Mouse (Mus musculus): ENCODE measurements around the gene Sox15. TPM values are rescaled to one million over a fixed set of nuclear protein-coding genes. Genes with fewer than 3 reads are reported as not detected.
"Not testable (repeated sequence)": the region's sequence is repeated elsewhere in the genome, so short reads cannot be mapped to it uniquely, and the experiment has no call there.

Sox15 gene
- 0.30 TPM in 1 of 2 replicates, not detected in the other for polyA plus RNA-seq (2016; fragmentation: Nextera tagmentation; extraction: Ambion mirVana)

- Histone ChIP-seq H3K4me2 (replicated peaks) (peak within 1 kb of the TSS; percentile 27), H3K36me3 (peaks cover 72% of the 10 kb centered on the region), H3K27me3 (replicated peaks) (no peaks in the 10 kb centered on the region), H3K4me3 (no peak within 1 kb of the TSS), H3K9ac (0 out of 2 replicates have a peak within 1 kb of the TSS, but pooled peaks have one; percentile 26), H3K9me3 (no peaks in the 10 kb centered on the region), H3K27ac (no peak within 1 kb of the TSS), H3K4me1 (peaks cover 11% of the 10 kb centered on the region)
- peak; percentile 63 for ATAC-seq (ENCODE audit: low FRiP score, low read depth)
- WGBS, result 24% methylated on average over 34 of the region's 34 CpGs
These were observed at the start of gene Sox15 for GRCm38 (mm10) chr11:69655264-69656064. Gene Sox15, plus strand, starts transcription at chr11:69655314.

- peak within 1 kb of the TSS; percentile 100 for H3K4me2 ChIP-seq (replicated peaks)
- H3K9ac ChIP-seq, result peak within 1 kb of the TSS; percentile 77
- H3K36me3 ChIP-seq, result no peaks in the 10 kb centered on the region
- H3K4me1 ChIP-seq, result peaks cover 24% of the 10 kb centered on the region
- peak within 1 kb of the TSS; percentile 59 for H3K4me3 ChIP-seq
- WGBS, result 3% methylated on average over 32 of the region's 32 CpGs
- ATAC-seq (ENCODE audit: low FRiP score, low read depth), result peak; percentile 81
- no peaks in the 10 kb centered on the region for H3K9me3 ChIP-seq
- peaks cover 8% of the 10 kb centered on the region; the same call in 1 of the 2 replicates for H3K27me3 ChIP-seq (replicated peaks)
- H3K27ac ChIP-seq, result no peak within 1 kb of the TSS
These were observed 49.2 kb upstream of the Sox15 start, which contains the start of gene Atp1b2 for GRCm38 (mm10) chr11:69605726-69606490. Gene Atp1b2, minus strand, starts transcription at chr11:69605942.

- Histone ChIP-seq H3K36me3 (no peaks in the 10 kb centered on the region), H3K27ac (no peak overlapping the region), H3K4me3 (peak overlapping the region; percentile 59; the same call in 1 of the 2 replicates), H3K9me3 (no peaks in the 10 kb centered on the region), H3K4me1 (peaks cover 22% of the 10 kb centered on the region), H3K27me3 (replicated peaks) (peaks cover 8% of the 10 kb centered on the region; the same call in 1 of the 2 replicates), H3K4me2 (replicated peaks) (peak overlapping the region; percentile 100), H3K9ac (no peak overlapping the region)
- 63% methylated on average over 2 of the region's 2 CpGs for WGBS
- no peak for ATAC-seq (ENCODE audit: low FRiP score, low read depth)
These were observed 48.7 kb upstream of the Sox15 start for GRCm38 (mm10) chr11:69606491-69606795.

- Histone ChIP-seq H3K4me3 (no peak overlapping the region), H3K9me3 (no peaks in the 10 kb centered on the region), H3K36me3 (no peaks in the 10 kb centered on the region), H3K4me2 (replicated peaks) (peak overlapping the region; percentile 100), H3K9ac (no peak overlapping the region), H3K27me3 (replicated peaks) (peaks cover 8% of the 10 kb centered on the region; the same call in 1 of the 2 replicates), H3K27ac (no peak overlapping the region), H3K4me1 (peaks cover 22% of the 10 kb centered on the region)
- no peak for ATAC-seq (ENCODE audit: low FRiP score, low read depth)
- 84% methylated on average over 2 of the region's 2 CpGs for WGBS
These were observed 48.3 kb upstream of the Sox15 start for GRCm38 (mm10) chr11:69606832-69607231.

- ATAC-seq (ENCODE audit: low FRiP score, low read depth), result no peak
- Histone ChIP-seq H3K27me3 (replicated peaks) (peaks cover 9% of the 10 kb centered on the region; the same call in 1 of the 2 replicates), H3K4me2 (replicated peaks) (no peak overlapping the region), H3K36me3 (no peaks in the 10 kb centered on the region), H3K9me3 (no peaks in the 10 kb centered on the region), H3K4me3 (no peak overlapping the region), H3K4me1 (peaks cover 25% of the 10 kb centered on the region), H3K9ac (no peak overlapping the region), H3K27ac (no peak overlapping the region)
- WGBS, result 83% methylated on average over 3 of the region's 3 CpGs
These were observed 46.6 kb upstream of the Sox15 start for GRCm38 (mm10) chr11:69608525-69608924.

GRCm38 (mm10) chr11:69609416-69609815 lies 45.7 kb upstream of the Sox15 start:
- H3K9ac ChIP-seq, result no peak overlapping the region
- ATAC-seq (ENCODE audit: low FRiP score, low read depth), result no peak
- H3K4me3 ChIP-seq, result no peak overlapping the region
- H3K4me1 ChIP-seq, result peaks cover 23% of the 10 kb centered on the region
- no peak overlapping the region for H3K4me2 ChIP-seq (replicated peaks)
- no peaks in the 10 kb centered on the region for H3K36me3 ChIP-seq
- 61% methylated on average over 7 of the region's 7 CpGs for WGBS
- peaks cover 9% of the 10 kb centered on the region; the same call in 1 of the 2 replicates for H3K27me3 ChIP-seq (replicated peaks)
- H3K9me3 ChIP-seq, result no peaks in the 10 kb centered on the region
- H3K27ac ChIP-seq, result no peak overlapping the region

GRCm38 (mm10) chr11:69610899-69611298 lies 44.2 kb upstream of the Sox15 start:
- Histone ChIP-seq H3K4me3 (no peak overlapping the region), H3K4me1 (0 out of 2 replicates have a peak, but pooled peaks cover 11% of the 10 kb centered on the region), H3K27ac (no peak overlapping the region), H3K4me2 (replicated peaks) (no peak overlapping the region), H3K27me3 (replicated peaks) (peaks cover 11% of the 10 kb centered on the region; the same call in 1 of the 2 replicates), H3K36me3 (no peaks in the 10 kb centered on the region), H3K9ac (no peak overlapping the region), H3K9me3 (no peaks in the 10 kb centered on the region)
- WGBS, result 73% methylated on average over 4 of the region's 4 CpGs
- no peak for ATAC-seq (ENCODE audit: low FRiP score, low read depth)

GRCm38 (mm10) chr11:69613553-69614256 lies 41.4 kb upstream of the Sox15 start:
- Histone ChIP-seq H3K4me2 (replicated peaks) (peak overlapping the region; percentile 41), H3K4me1 (0 out of 2 replicates have a peak, but pooled peaks cover 6% of the 10 kb centered on the region), H3K9me3 (no peaks in the 10 kb centered on the region), H3K36me3 (no peaks in the 10 kb centered on the region), H3K27me3 (replicated peaks) (peaks cover 11% of the 10 kb centered on the region; the same call in 1 of the 2 replicates), H3K27ac (no peak overlapping the region), H3K9ac (no peak overlapping the region), H3K4me3 (no peak overlapping the region)
- 10% methylated on average over 19 of the region's 19 CpGs for WGBS
- ATAC-seq (ENCODE audit: low FRiP score, low read depth), result no peak

GRCm38 (mm10) chr11:69614257-69614588 lies 40.9 kb upstream of the Sox15 start:
- not testable (repeated sequence) for H3K9me3 ChIP-seq; H3K9ac ChIP-seq; H3K36me3 ChIP-seq; H3K4me1 ChIP-seq; ATAC-seq (ENCODE audit: low FRiP score, low read depth); H3K27ac ChIP-seq; H3K4me3 ChIP-seq
- 0 out of 2 replicates have a peak overlapping the region, but pooled peaks have one; percentile 1 for H3K4me2 ChIP-seq (replicated peaks)
- peaks cover 11% of the 10 kb centered on the region; the same call in 1 of the 2 replicates for H3K27me3 ChIP-seq (replicated peaks)
- 57% methylated on average over 11 of the region's 11 CpGs for WGBS

GRCm38 (mm10) chr11:69616781-69617180 lies 38.3 kb upstream of the Sox15 start:
- Histone ChIP-seq H3K27ac (no peak overlapping the region), H3K4me3 (no peak overlapping the region), H3K9me3 (no peaks in the 10 kb centered on the region), H3K27me3 (replicated peaks) (peaks cover 11% of the 10 kb centered on the region; the same call in 1 of the 2 replicates), H3K36me3 (no peaks in the 10 kb centered on the region), H3K4me1 (peaks cover 9% of the 10 kb centered on the region; the same call in 1 of the 2 replicates), H3K9ac (no peak overlapping the region), H3K4me2 (replicated peaks) (no peak overlapping the region)
- WGBS, result 50% methylated on average over 10 of the region's 10 CpGs
- no peak for ATAC-seq (ENCODE audit: low FRiP score, low read depth)

- ATAC-seq (ENCODE audit: low FRiP score, low read depth), result no peak
- H3K9ac ChIP-seq, result 0 out of 2 replicates have a peak within 1 kb of the TSS, but pooled peaks have one; percentile 13
- H3K4me1 ChIP-seq, result peaks cover 18% of the 10 kb centered on the region
- H3K27ac ChIP-seq, result no peak within 1 kb of the TSS
- H3K27me3 ChIP-seq (replicated peaks), result peaks cover 11% of the 10 kb centered on the region; the same call in 1 of the 2 replicates
- H3K9me3 ChIP-seq, result no peaks in the 10 kb centered on the region
- 79% methylated on average over 5 of the region's 5 CpGs for WGBS
- no peaks in the 10 kb centered on the region for H3K36me3 ChIP-seq
- H3K4me2 ChIP-seq (replicated peaks), result no peak within 1 kb of the TSS
- no peak within 1 kb of the TSS for H3K4me3 ChIP-seq
These were observed 37.3 kb upstream of the Sox15 start, which contains the start of gene Shbg for GRCm38 (mm10) chr11:69617805-69618204. Gene Shbg, minus strand, starts transcription at chr11:69617905.

Measured in neural tube, embryonic 12.5 days (tissue).